Comparison of ENCODE assay signal across 8 mouse cellular contexts in the genomic region with DNA sequence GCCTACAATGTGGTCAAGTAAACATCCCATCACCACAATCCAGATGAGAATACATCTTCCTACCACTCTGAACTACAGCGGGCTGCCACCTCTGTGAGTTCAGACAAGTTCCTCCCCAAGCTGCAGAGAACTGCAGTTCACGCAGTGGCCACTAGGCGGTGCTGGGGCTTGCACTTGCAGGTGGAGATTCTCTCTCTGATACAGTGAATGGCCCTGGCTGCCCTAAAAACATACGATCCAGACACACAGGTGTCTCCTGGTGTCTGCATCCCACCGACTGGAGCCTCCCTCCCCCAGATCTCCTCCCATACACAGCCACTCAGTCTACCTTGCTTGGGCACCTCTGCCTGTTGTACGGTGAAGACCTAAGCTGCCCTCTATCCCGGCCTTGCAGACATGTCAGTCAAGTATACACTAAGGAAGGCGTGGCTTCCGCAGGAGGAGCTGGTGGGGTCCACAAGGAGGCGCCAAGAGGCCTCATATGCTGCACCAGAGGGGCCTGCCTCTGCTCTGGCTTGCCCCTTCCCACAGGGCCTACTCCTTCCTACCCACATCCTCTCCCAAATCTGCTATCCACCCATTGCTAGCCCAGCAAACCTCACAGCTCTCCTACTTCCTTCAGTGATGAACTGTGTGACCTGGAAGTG. TPM values are rescaled to one million over a fixed set of nuclear protein-coding genes. Genes with fewer than 3 reads are reported as not detected.
DNase-seq lines count a peak whose midpoint lies in the region; ATAC-seq and TF ChIP-seq lines count a peak whose summit lies in the region.

No protein-coding gene starts in this region.

- no peak for TF ChIP-seq POLR2A in spleen, adult 2 months (IDR thresholded peaks at IDR 0.05; ENCODE audit: low read depth, low read length)

- H3K36me3 ChIP-seq in embryonic facial prominence, embryonic 13.5 days, result peaks cover 82% of the 10 kb centered on the region
- peaks cover 78% of the 10 kb centered on the region for H3K36me3 ChIP-seq in limb, embryonic 13.5 days
- H3K36me3 ChIP-seq in midbrain, embryonic 16.5 days (ENCODE audit: control insufficient read depth, insufficient read depth, low read length), result peaks cover 5% of the 10 kb centered on the region; the same call in 1 of the 2 replicates
- no peaks in the 10 kb centered on the region for H3K36me3 ChIP-seq in spleen, adult 2 months (ENCODE audit: control insufficient read depth, insufficient read depth, low read length)

- peak; percentile 20; the same call in 1 of the 2 replicates for ATAC-seq in embryonic facial prominence, embryonic 13.5 days (ENCODE audit: insufficient number of reproducible peaks, insufficient read depth, low FRiP score, low TSS enrichment, low read depth)
- peak; percentile 54 for ATAC-seq in limb, embryonic 13.5 days (ENCODE audit: low FRiP score, low read depth)
- peak; percentile 72 for ATAC-seq in midbrain, embryonic 16.5 days

- H3K27me3 ChIP-seq in embryonic facial prominence, embryonic 13.5 days, result no peaks in the 10 kb centered on the region
- H3K27me3 ChIP-seq in limb, embryonic 13.5 days, result no peaks in the 10 kb centered on the region
- H3K27me3 ChIP-seq in midbrain, embryonic 16.5 days (ENCODE audit: control insufficient read depth, insufficient read depth, low read depth, low read length), result no peaks in the 10 kb centered on the region
- no peaks in the 10 kb centered on the region for H3K27me3 ChIP-seq in spleen, adult 2 months (ENCODE audit: control insufficient read depth, insufficient read depth, low read length)

- DNase-seq in 3134 (ENCODE audit: extremely low read depth, insufficient read length, low spot score), result peak; percentile 63
- peak; percentile 92 for DNase-seq in adrenal gland, postnatal 36 days
- peak; percentile 87 for DNase-seq in heart, adult 8-10 months (ENCODE audit: low spot score)
- peak; percentile 82 to 93 for DNase-seq in kidney, adult 8-10 months
- DNase-seq in spleen, adult 2 months (ENCODE audit: low read depth in 1 of 2, low spot score in 2 of 2), result peak; percentile 78 to 91

- H3K4me1 ChIP-seq in embryonic facial prominence, embryonic 13.5 days, result peaks cover 53% of the 10 kb centered on the region
- peaks cover 35% of the 10 kb centered on the region for H3K4me1 ChIP-seq in limb, embryonic 13.5 days
- peaks cover 5% of the 10 kb centered on the region for H3K4me1 ChIP-seq in midbrain, embryonic 16.5 days (ENCODE audit: control insufficient read depth, insufficient read depth, low read length)
- no peaks in the 10 kb centered on the region for H3K4me1 ChIP-seq in spleen, adult 2 months (ENCODE audit: control insufficient read depth, insufficient read depth, insufficient read length)

- no peak overlapping the region for H3K9ac ChIP-seq in embryonic facial prominence, embryonic 13.5 days
- H3K9ac ChIP-seq in limb, embryonic 13.5 days, result no peak overlapping the region
- no peak overlapping the region for H3K9ac ChIP-seq in midbrain, embryonic 16.5 days (ENCODE audit: low read depth, low read length)

- TF ChIP-seq CTCF in spleen, adult 2 months (IDR thresholded peaks at IDR 0.05; ENCODE audit: extremely low read depth, insufficient read depth, insufficient read length, insufficient replicate concordance), result peak; percentile 98

- peak overlapping the region; percentile 32 for H3K4me2 ChIP-seq in embryonic facial prominence, embryonic 13.5 days
- H3K4me2 ChIP-seq in limb, embryonic 13.5 days (replicated peaks), result no peak overlapping the region
- H3K4me2 ChIP-seq in midbrain, embryonic 16.5 days (ENCODE audit: low read length), result no peak overlapping the region

- WGBS in embryonic facial prominence, embryonic 13.5 days, result 5% methylated on average over 10 of the region's 10 CpGs
- WGBS in limb, embryonic 13.5 days, result 4% methylated on average over 10 of the region's 10 CpGs
- WGBS in midbrain, embryonic 16.5 days, result 4% methylated on average over 10 of the region's 10 CpGs
- 2% methylated on average over 10 of the region's 10 CpGs for WGBS in spleen, adult 2 months

- peak overlapping the region; percentile 13; the same call in 1 of the 2 replicates for H3K27ac ChIP-seq in embryonic facial prominence, embryonic 13.5 days
- H3K27ac ChIP-seq in limb, embryonic 13.5 days, result peak overlapping the region; percentile 65; the same call in 1 of the 2 replicates
- peak overlapping the region; percentile 49; the same call in 1 of the 2 replicates for H3K27ac ChIP-seq in midbrain, embryonic 16.5 days (ENCODE audit: low read length)
- H3K27ac ChIP-seq in spleen, adult 2 months (ENCODE audit: insufficient read depth, low read length), result 0 out of 2 replicates have a peak overlapping the region, but pooled peaks have one; percentile 6

- no peak overlapping the region; the same call in 1 of the 2 replicates for H3K4me3 ChIP-seq in embryonic facial prominence, embryonic 13.5 days
- H3K4me3 ChIP-seq in limb, embryonic 13.5 days, result no peak overlapping the region
- H3K4me3 ChIP-seq in midbrain, embryonic 16.5 days (ENCODE audit: low read depth, low read length), result no peak overlapping the region
- peak overlapping the region; percentile 31; the same call in 1 of the 2 replicates for H3K4me3 ChIP-seq in spleen, adult 2 months (ENCODE audit: extremely low read depth, insufficient read depth, insufficient read length)

- H3K9me3 ChIP-seq in embryonic facial prominence, embryonic 13.5 days, result no peaks in the 10 kb centered on the region
- H3K9me3 ChIP-seq in limb, embryonic 13.5 days, result no peaks in the 10 kb centered on the region
- no peaks in the 10 kb centered on the region for H3K9me3 ChIP-seq in midbrain, embryonic 16.5 days (replicated peaks; ENCODE audit: control insufficient read depth, low read length, poor library complexity, severe bottlenecking)

RNA-seq across cellular contexts. Expression of gene Zbp1, which starts 11.0 kb away (rescaled TPM):
- 1 to 10 TPM; 1.6 to 4.9 TPM for total RNA-seq in adrenal gland, postnatal 36 days (2021)
- polyA plus RNA-seq in embryonic facial prominence, embryonic 13.5 days (2015; fragmentation: Nextera tagmentation; extraction: Ambion mirVana), result 0.13 TPM in 1 of 2 replicates, not detected in the other
- under 1 TPM in 3 of 4 experiments, not detected in 1; 0.31 to 0.52 (median 0.46) TPM for total RNA-seq in heart, adult 8-10 months (2022)
- polyA plus RNA-seq in limb, embryonic 13.5 days (2015; fragmentation: Nextera tagmentation; extraction: Ambion mirVana), result 0.43 and 0.45 TPM in 2 replicates
- polyA plus RNA-seq in midbrain, embryonic 16.5 days (2015; fragmentation: Nextera tagmentation; extraction: Ambion mirVana), result 0.30 TPM in 1 of 2 replicates, not detected in the other
- polyA plus RNA-seq in spleen, adult 2 months (2012; rRNA removed), result 19.6 and 26.8 TPM in 2 replicates

RNA-seq across cellular contexts. Expression of gene Pmepa1, which starts 46.6 kb away (rescaled TPM):
- 10 to 100 TPM; 54.8 to 55.5 TPM for total RNA-seq in adrenal gland, postnatal 36 days (2021)
- 6.3 and 7.3 TPM in 2 replicates for polyA plus RNA-seq in embryonic facial prominence, embryonic 13.5 days (2015; fragmentation: Nextera tagmentation; extraction: Ambion mirVana)
- total RNA-seq in heart, adult 8-10 months (2022), result 10 to 100 TPM; 24.5 to 31.5 (median 27.0) TPM
- 5.6 and 6.0 TPM in 2 replicates for polyA plus RNA-seq in limb, embryonic 13.5 days (2015; fragmentation: Nextera tagmentation; extraction: Ambion mirVana)
- 3.4 and 4.5 TPM in 2 replicates for polyA plus RNA-seq in midbrain, embryonic 16.5 days (2015; fragmentation: Nextera tagmentation; extraction: Ambion mirVana)
- polyA plus RNA-seq in spleen, adult 2 months (2012; rRNA removed), result 13.1 and 21.4 TPM in 2 replicates

Comparison
In these comparisons a context has a peak if more than half of its experiments do, and no peak if none do; other contexts are left out.
1. ATAC-seq: peak in every context shown above with its lines; median percentile 72 in midbrain, embryonic 16.5 days; 54 in limb, embryonic 13.5 days; 20 in embryonic facial prominence, embryonic 13.5 days.
2. H3K27ac ChIP-seq: peak in every context shown above with its lines; median percentile 65 in limb, embryonic 13.5 days; 49 in midbrain, embryonic 16.5 days; 13 in embryonic facial prominence, embryonic 13.5 days; 6 in spleen, adult 2 months.
3. RNA of gene Zbp1, which starts 11.0 kb away (polyA plus RNA-seq): 19.6 to 26.8 TPM in spleen, adult 2 months; 0.43 to 0.45 TPM in limb, embryonic 13.5 days, 0.13 TPM in embryonic facial prominence, embryonic 13.5 days and 0.30 TPM in midbrain, embryonic 16.5 days; every median in the first group is over 10 times any median in the second.
4. Peak in every context shown above with its lines, with median percentiles within 50 percentile points of each other: DNase-seq.